Mouse (Mus musculus) urinary bladder, adult 18-20 months (tissue): ENCODE measurements at regions not wholly inside any gene's neighbourhood (a gene's known extent, or its start where the extent isn't known, plus 50 kb on each side); places are given as distances from the start of the nearest gene placed in this dataset.
"Not testable (repeated sequence)": the region's sequence is repeated elsewhere in the genome, so short reads cannot be mapped to it uniquely, and the experiment has no call there.

Experiments
- DNase-seq, 2 experiments: peaks; one replicate each; pipeline ENCODE4 v3.0.0; 2022; ENCODE audit warnings: low spot score in 2 of 2, mixed read lengths in 2 of 2

DNA sequence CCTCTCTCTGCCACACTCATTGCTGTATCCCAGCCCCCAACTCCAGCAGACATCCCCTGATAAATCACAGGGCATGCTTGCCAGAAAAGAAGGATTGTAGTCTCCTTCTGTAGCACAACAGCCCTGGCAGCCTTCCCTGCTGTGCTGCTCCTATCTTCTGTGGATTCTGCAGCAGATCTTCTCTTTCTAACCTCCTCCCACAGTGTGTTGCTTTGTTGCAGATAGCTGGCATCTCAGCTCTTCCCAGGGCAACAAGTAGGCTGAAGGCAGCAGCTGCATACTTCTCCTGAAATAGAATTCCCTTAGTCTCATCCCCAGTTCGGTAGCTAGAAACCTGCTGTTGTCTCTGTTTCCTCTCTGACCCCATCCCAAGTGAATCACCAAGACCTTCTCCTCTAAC lies 77.7 kb downstream of the Amer1 start:
- no peak for DNase-seq

DNA sequence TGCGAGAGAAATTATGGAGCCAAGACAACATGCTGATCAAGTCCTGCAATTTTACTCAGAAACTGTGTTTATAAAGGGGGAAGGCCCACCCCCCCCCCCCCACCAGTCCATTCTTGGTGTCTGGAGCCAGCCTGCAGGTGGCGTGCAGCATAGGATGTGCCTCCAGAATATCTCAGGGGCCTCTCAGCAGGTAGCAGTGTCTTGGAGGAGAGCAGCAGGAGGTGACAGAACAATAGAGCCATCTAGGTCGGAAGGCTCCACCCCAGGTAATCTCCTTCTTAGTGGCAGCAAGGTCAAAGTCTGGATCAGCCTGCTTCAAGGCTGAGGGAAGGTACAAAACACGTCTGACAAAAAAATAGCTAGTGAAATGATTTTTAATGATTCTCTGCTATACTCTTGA lies 79.3 kb downstream of the Amer1 start:
- not testable (repeated sequence) for DNase-seq

DNA sequence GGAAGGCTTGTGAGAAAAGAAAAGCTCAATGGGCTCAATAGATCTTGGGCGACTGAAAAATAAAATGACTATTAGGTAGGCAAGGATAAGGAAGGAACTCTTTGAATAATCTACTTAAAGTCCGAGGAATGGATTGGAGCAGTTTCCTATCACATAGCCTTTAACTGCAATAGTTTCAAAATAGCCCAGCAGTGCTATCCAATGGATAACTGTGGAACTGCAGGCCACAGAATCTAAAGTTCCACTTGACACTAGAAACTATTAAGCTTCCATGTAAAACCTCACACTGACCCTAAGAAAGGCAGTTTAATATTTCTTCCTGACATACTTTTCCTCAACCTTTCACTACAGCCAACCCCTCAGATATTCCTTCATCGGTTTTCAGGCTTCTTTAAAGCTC lies 85.6 kb downstream of the Amer1 start:
- peak in 1 of 2 experiments; percentile 1 for DNase-seq
